Mouse (Mus musculus): ENCODE data around the gene Olfr923. TPM values are rescaled to one million over a fixed set of nuclear protein-coding genes. Genes with fewer than 3 reads are reported as not detected.

Olfr923 gene
- not detected in 2 replicates for polyA plus RNA-seq (2015; fragmentation: Nextera tagmentation; extraction: Ambion mirVana)

GRCm38 (mm10) chr9:38826245-38826644 lies at the start of gene Olfr923:
Olfr923 (plus strand) TSS chr9:38826545.

GRCm38 (mm10) chr9:38814314-38814713 lies 12.0 kb upstream of the Olfr923 start, which contains the start of gene Olfr922:
Olfr922 (plus strand) TSS chr9:38814614.

GRCm38 (mm10) chr9:38844149-38844548 lies 17.8 kb downstream of the Olfr923 start, which contains the start of gene Olfr924:
Olfr924 (plus strand) TSS chr9:38844449.

GRCm38 (mm10) chr9:38854760-38855159 lies 28.4 kb downstream of the Olfr923 start, which contains the start of gene Olfr26:
Olfr26 (plus strand) TSS chr9:38855060.

GRCm38 (mm10) chr9:38876826-38877225 lies 50.5 kb downstream of the Olfr923 start, which contains the start of gene Olfr926:
Olfr926 (plus strand) TSS chr9:38877126.

Other genes starting within 250 kb of the Olfr923 start
- not detected in 2 replicates for gene Olfr912, start 246.4 kb upstream of the Olfr923 start, polyA plus RNA-seq (2015; fragmentation: Nextera tagmentation; extraction: Ambion mirVana)
- not detected in 2 replicates for gene Olfr913, start 233.8 kb upstream of the Olfr923 start, polyA plus RNA-seq (2015; fragmentation: Nextera tagmentation; extraction: Ambion mirVana)
- gene Olfr914, start 221.4 kb upstream of the Olfr923 start, polyA plus RNA-seq (2015; fragmentation: Nextera tagmentation; extraction: Ambion mirVana) = not detected in 2 replicates
- not detected in 2 replicates for gene Olfr916, start 166.7 kb upstream of the Olfr923 start, polyA plus RNA-seq (2015; fragmentation: Nextera tagmentation; extraction: Ambion mirVana)
- not detected in 2 replicates for gene Olfr917, start 160.7 kb upstream of the Olfr923 start, polyA plus RNA-seq (2015; fragmentation: Nextera tagmentation; extraction: Ambion mirVana)
- not detected in 2 replicates for gene Olfr918, start 151.9 kb upstream of the Olfr923 start, polyA plus RNA-seq (2015; fragmentation: Nextera tagmentation; extraction: Ambion mirVana)
- gene Olfr919, start 122.9 kb upstream of the Olfr923 start, polyA plus RNA-seq (2015; fragmentation: Nextera tagmentation; extraction: Ambion mirVana) = not detected in 2 replicates
- gene Vwa5a, start 108.3 kb upstream of the Olfr923 start, polyA plus RNA-seq (2015; fragmentation: Nextera tagmentation; extraction: Ambion mirVana) = 30.6 and 30.8 TPM in 2 replicates
- gene Olfr920, start 74.2 kb upstream of the Olfr923 start, polyA plus RNA-seq (2015; fragmentation: Nextera tagmentation; extraction: Ambion mirVana) = 0.02 and 0.06 TPM in 2 replicates
- gene Olfr921, start 53.5 kb upstream of the Olfr923 start, polyA plus RNA-seq (2015; fragmentation: Nextera tagmentation; extraction: Ambion mirVana) = not detected in 2 replicates
- not detected in 2 replicates for gene Olfr922, start 11.9 kb upstream of the Olfr923 start, polyA plus RNA-seq (2015; fragmentation: Nextera tagmentation; extraction: Ambion mirVana)
- not detected in 2 replicates for gene Olfr924, start 17.9 kb downstream of the Olfr923 start, polyA plus RNA-seq (2015; fragmentation: Nextera tagmentation; extraction: Ambion mirVana)
- gene Olfr26, start 28.5 kb downstream of the Olfr923 start, polyA plus RNA-seq (2015; fragmentation: Nextera tagmentation; extraction: Ambion mirVana) = not detected in 2 replicates
- gene Olfr926, start 50.6 kb downstream of the Olfr923 start, polyA plus RNA-seq (2015; fragmentation: Nextera tagmentation; extraction: Ambion mirVana) = not detected in 2 replicates
- not detected in 2 replicates for gene Olfr930, start 103.3 kb downstream of the Olfr923 start, polyA plus RNA-seq (2015; fragmentation: Nextera tagmentation; extraction: Ambion mirVana)
- gene Olfr933, start 145.8 kb downstream of the Olfr923 start, polyA plus RNA-seq (2015; fragmentation: Nextera tagmentation; extraction: Ambion mirVana) = not detected in 2 replicates
- not detected in 2 replicates for gene Olfr934, start 161.8 kb downstream of the Olfr923 start, polyA plus RNA-seq (2015; fragmentation: Nextera tagmentation; extraction: Ambion mirVana)
- not detected in 2 replicates for gene Olfr935, start 173.1 kb downstream of the Olfr923 start, polyA plus RNA-seq (2015; fragmentation: Nextera tagmentation; extraction: Ambion mirVana)
- gene Olfr146, start 196.8 kb downstream of the Olfr923 start, polyA plus RNA-seq (2015; fragmentation: Nextera tagmentation; extraction: Ambion mirVana) = not detected in 2 replicates
- gene Olfr937, start 238.4 kb downstream of the Olfr923 start, polyA plus RNA-seq (2015; fragmentation: Nextera tagmentation; extraction: Ambion mirVana) = not detected in 2 replicates